Mouse (Mus musculus) heart, adult 18-20 months (tissue): ENCODE data around the gene Leprot. TPM values are rescaled to one million over a fixed set of nuclear protein-coding genes. Genes with fewer than 3 reads are reported as not detected.
A peak's percentile ranks its signal among the peaks of the same experiment; 100 is the strongest.

Source experiments
- DNase-seq, 2 experiments: peaks; one replicate each; pipeline ENCODE4 v3.0.0; 2021 to 2022; ENCODE audit warnings: mixed read lengths in 1 of 2
- total RNA-seq, 2 experiments: library from RNA; stranded (reverse); gene quantifications; 2 replicates each; pipeline ENCODE4 v1.2.3; 2021

Leprot gene
- total RNA-seq, 2 experiments from 2014 or later: 22.3 to 27.5 TPM

DNA sequence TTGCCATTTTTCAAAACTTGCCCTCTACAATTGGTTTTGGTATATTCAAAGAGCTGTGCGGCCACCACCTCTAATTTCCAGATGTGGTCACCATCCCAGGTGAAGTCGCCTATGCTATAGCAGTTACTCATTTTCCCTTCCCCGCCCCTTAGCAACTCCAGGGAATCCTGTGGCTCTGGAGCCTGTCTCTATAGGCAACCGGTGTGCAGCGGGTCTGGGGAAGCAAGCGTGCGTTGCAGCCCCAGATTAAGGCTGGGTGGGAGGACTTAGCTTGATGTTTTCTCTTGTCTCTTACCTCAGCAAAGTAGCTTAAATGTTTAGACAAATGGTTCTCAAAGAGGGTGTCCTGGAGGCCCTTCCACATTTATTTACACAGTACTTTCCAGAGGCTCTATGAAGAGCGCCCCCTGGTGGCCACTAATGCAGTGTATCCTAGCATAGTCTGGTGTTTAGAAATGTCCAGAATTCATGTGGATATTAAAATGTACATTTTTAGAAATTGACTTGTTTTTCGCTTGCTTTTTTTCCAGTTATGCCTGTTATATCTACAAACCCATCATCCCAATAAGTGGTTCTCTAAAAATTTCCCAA, 16.7 kb downstream of the Leprot start:
- DNase-seq: peak in 1 of 2 experiments; percentile 77

DNA sequence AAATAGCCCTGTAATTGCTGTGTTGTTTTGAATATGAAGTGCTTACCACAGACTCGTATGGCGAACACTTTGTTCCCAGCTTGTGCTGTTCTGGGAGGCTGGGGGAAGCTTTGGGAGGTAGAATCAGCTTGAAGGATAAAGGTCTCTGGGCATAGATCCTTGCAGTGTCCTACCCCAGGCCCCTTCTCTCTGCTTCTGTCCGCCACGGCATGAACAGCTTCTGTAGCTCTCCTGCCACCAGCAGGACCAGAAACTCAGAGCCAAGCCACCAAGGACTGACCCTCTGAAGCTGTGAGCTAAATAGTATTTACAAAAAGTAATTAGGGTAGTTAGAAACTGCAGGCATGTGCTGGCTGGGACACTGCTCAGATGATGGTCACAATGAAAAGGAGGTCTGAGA, 17.2 kb downstream of the Leprot start:
- no peak for DNase-seq

DNA sequence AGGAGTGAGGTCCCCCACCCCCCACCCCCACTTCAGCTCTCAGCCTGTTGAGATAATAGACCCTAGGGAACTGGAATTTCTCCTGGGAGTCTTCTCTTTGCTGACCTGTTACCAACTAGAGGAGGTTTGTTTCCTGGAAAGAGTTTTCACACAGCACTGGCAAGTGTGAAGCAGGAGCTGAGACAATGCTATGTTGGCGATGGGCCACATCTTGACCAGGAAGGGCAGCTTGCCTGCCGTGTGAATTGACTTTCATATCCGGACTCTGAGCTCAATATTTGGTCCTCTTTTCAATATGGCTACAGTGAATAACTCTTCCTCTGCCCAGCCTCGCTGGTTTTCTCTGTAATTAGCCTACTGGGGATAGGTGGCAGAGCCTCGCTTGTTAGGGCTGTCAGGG, 21.6 kb downstream of the Leprot start:
- DNase-seq: no peak

DNA sequence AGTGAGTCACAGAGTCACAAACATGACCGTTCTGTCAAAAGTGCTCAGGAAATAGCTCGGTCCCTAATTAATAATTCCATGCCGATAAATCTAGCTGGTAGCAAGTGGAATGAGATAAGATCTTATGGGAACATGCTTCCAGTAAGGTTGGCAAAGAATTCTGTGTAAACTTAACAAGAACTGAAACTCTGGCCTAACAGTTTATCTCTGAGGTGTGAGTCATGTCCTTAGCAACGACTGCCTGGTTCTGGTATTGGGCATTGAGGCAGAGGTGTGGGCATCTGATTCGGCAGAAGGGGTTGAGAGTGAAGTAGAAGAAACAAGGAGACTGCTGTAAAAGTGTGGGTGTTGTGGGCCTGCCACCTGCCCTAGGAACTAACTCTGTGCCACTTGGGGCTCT, 22.3 kb downstream of the Leprot start:
- no peak for DNase-seq

DNA sequence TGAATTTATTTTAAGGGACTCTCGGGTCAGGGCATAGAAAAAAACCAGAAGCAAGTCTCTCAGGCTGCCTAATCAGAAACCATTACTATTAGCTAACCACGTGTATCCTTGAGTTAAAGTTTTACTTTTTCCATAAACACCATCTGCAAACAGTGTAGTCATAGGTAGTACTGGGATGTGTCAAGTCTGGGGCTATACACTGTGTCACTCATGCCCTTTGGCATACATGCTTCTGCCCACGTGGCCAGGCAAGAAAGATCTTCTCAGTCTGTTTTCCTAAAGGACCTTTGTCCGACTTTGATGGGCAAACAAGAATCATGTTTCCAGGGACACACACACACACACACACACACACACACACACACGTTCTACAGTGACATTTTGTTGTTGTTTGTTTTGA, 27.3 kb downstream of the Leprot start:
- DNase-seq: no peak

DNA sequence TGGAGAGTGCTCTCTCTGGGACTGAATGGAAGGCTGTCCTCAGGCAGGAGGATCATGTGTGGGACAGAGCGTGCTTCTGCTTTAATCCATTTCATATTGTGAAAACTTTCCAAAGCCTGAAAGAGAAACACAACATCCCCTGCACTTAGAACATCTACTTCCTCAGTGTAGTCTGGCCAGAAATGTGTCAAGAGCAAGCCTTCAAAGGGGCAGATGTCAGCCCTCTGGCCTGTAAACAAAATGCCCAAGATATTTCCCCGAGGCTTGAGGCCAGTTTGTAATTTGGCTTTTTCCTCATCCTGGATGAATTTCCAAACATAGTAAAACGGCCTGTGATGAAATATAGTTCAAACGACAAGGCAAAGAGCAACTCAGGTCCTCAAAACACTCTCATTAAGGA, 28.2 kb downstream of the Leprot start:
- peak; percentile 64 to 78 for DNase-seq

DNA sequence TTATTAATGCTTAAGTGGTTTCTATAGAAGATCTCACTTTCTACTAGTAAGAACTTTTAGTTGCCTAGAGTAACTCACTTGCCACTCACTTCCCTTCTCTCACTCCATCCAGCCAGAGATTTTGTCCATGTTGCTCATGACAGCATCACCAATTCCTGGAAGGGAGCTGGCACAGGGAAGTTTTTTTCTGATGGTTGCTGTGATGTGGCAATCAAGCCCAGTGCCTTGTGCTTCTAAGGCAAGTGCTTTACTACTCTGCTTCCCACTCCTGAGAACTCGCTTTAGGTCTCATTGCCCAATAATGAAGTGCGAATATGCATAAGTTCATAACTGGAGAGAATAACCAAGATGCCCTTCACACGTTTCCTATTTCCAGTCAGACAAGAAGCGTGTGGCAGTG, 35.1 kb downstream of the Leprot start:
- DNase-seq: no peak

DNA sequence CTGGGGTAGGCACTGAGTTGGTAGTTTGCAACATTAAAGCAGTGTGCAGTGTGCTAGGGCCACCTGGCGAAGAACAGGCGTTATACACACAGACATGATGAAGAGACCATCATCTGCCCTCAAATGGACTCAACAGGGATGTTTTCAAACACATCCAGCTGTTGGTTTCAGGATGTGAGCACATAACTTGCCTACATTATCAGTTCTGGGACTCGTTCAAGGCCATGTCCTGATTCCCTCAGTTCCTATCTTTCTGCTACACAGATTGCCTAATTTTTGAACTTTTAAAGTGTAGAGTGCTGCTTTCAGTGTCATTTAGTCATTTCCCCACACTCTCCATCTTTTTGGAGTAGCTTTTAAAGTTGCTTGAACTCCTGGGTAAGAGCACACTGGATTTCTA, 35.6 kb downstream of the Leprot start:
- DNase-seq: peak; percentile 35 to 58

DNA sequence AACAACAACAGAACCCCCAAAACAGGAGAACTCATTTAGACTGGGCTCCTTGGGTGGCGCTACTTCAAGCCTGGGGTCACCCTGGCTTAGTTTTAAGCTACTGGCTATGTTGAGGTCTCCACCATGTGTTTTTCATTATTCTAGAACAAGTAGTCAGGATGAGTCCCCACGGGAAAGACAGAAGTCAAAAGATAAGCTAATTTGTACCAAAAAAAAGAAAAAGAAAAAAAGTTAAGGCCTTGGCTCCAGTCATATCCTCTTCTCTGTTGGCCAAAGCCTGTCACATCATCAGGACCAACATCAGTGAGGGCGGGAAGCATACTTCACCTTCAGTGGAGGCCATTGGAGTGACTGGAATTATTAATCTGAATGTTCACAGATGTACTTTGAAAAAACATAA, 37.3 kb downstream of the Leprot start:
- DNase-seq: peak; percentile 25 to 40

DNA sequence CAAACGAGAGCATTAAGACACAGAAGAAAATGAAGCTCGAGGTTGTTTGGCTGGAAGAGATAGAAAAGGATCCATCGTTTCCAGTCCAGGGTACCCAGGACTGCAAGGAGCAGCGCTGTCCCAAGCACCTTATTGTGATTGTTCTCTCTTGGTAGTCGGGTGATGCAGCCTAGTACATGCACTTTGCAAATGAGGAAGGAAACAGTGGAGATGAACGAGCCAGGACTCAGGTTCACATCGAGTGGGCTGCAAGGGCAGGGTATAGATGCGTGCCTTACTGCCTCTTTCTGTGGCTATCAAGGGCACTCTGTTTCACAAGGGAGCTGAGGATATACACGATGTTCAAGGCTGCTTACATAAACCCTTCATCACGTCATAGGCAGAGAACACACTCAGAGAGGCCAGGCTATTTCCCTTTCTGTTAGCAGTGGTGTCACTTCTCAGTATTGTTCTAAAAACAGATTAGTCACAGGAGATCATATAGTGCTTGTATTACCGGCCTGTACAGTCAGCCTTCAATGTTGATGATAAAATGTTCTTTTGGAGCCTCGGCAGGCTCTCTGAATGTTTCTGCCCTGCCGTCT, 38.8 kb downstream of the Leprot start:
- no peak for DNase-seq

DNA sequence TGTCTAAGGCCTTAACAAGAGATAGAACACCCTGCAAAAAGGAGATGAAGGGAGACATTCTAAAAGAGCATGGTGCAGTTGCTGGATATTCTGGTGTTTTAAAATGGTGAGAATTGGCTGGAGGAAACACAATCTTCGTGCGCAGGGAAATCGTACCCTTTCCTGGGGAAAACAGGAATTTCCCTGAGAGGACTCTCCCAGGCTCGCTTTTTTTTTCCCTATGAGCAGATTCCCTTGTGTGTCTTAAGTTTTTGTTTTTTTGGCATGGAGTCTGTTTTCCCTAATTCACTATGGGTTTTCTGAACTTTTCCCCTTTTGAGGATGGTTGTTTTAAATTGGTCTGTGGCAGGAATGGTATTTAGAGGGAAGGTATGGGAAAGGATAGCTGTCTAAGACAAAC, 41.7 kb downstream of the Leprot start:
- no peak for DNase-seq

DNA sequence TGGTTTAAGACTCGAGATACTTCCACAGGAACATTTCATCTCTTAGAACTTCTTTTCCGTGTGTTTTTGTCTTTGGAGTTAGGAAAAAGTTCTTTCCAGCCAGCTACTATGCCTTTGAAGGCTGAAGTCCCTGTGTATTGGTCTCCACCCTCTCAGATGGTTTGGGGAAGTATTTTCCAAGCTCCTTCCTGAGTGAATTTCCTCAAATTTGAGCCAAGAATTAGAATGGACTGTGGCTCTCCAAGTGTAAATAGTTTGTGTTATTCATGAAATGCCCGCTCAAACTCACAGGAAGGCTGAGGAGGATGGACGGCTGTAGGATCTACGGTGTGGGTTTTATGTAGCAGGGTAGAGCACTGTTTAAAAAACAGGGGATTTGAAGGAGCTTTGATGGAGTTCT, 42.1 kb downstream of the Leprot start:
- DNase-seq: peak; percentile 28 to 36

DNA sequence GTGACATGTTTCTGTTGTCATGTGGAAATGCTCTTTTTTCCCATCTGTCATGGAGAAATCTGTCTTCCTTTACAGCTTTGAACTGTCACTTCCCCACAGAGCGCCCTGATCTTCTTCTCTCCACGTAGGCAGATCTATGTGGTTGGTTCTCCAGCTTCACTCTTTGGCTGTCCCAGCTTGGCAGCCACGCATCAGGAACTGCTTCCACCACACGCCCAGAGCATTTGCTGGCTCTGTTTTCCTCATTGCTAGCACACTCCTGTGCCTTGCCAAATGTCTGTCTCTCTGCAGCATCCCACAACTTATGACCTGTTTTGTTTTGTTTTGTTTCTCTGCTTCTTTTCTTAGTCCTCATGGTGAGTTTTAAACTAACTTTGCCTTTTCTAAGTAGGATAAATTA, 45.4 kb downstream of the Leprot start:
- DNase-seq: peak; percentile 30 to 59

DNA sequence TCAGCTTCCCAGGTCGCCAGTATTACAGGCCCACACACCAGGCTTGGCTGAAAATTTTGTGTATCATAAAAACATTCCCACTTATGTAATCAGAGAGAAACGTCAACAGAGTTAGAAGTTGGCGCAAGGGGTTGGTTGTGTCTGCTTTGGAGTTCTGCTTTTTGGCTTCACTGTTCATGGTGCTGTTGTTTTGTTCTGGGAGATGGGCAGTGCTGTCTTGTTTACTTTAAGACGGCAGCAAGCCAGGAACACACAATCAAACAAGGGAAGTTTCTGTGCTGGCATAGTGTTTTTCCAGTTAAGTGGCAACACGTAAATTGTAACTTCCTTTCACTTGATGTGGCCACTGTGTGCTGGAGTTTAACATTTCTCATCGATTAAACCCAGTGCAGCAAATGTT, 47.0 kb downstream of the Leprot start:
- DNase-seq: no peak

DNA sequence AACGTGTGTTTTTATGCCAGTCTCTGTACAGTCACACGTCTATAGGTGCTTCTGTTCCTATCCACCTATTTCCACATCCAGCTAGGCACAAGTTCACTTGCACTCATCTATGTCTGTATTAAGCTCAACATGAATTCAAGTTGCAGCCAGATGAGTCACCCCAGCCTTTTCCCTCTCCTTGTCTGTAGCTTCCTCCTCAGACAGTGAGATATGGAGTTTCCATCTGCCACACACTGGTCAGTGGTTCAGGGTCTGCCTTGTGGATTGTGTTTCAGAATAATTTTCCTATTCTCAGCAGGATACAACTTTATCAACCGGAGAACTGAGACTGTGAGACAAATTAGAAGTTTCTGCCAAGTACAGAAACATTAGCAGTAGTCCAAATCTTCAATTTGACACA, 49.7 kb downstream of the Leprot start:
- no peak for DNase-seq

DNA sequence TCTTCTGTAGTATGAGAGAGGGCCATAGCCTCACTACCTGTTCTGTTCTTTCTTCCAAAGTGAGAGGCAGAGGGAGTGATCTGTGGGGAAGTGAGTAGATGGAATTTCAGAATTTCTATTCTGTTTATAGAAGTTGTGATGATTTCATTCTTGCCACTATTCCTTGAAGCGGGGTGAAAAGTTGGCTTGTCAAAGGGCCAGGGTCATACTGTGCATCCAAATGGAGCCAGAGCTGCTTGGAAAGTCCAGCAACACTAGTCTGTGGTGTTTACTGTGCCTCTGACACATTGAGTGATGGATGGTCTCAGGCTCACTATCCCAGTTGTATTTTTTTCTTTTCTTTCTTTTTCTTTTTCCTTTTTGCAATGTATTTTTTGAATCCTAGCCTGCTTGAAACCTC, 51.9 kb downstream of the Leprot start:
- DNase-seq: peak in 1 of 2 experiments; percentile 20

DNA sequence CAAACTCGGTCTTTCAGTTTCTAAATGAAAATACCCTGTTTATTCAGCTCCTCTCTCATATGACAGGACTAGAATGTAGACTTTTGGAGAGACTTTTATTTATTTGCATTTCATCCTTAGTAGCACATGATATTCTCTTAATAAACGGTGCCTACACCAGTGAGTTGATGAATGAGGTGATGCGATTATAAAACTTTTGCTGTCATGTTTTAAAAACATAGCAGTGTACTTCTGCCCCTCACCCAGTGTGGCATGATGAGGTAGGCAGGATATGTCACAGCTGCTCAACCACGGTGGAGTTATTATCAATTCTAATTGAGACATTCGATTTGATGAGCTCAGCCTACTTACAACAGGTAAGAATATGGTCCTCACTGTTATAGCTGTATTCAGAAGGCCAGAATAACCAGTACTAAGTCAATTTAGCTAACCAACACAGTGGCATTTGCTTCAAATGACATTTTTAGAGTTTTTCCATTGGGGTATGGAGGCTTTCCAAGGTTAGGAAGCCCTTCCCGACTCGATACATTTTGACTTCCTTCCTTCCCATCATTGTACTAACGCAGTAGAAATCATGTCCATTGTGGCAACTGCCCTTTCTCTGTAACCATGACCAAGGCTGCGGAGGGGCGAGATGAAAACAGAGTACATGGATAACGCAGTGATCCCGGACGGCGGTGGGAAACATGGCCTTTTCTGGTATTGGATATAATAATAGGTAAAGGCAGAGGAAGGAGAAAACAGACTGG, 53.5 kb downstream of the Leprot start:
- DNase-seq: no peak

DNA sequence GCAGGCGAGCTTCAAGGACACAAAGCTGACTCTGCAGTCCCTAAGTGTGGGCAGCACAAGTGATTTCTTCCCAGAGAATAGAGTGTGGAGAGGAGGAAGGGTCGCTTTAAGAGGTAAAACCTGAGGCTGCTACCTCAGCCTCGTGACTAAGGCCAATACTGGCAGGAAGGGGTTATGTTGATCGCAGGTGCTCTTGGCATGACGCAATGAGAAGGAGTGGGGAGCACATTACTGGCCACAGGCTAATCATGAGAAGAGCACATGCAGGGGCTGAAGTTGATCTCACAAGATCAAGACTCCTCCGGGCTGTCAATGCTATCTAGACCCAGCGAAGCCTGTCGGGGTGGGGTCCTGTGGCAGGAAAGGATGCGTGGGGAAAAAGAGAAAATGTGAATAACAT, 57.8 kb downstream of the Leprot start:
- no peak for DNase-seq

DNA sequence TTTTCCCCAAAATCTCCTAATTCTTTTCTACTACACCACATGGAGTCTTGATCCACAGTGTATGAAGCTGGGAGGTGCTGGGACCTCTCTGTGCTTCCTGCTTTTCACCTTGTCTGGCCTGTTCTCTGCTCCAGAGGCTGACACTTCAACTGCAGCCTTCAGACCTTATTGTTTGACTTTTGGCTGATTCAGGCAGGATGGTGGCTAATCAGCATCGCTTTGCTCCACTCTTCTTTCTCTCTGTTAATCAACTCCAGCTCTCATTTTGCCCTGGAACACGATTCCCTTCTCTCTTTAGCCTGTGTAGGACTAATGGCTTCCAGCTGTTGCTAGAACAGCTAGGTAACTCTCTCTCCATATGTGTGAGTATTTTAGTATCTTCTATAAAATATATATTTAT, 59.7 kb downstream of the Leprot start:
- no peak for DNase-seq

DNA sequence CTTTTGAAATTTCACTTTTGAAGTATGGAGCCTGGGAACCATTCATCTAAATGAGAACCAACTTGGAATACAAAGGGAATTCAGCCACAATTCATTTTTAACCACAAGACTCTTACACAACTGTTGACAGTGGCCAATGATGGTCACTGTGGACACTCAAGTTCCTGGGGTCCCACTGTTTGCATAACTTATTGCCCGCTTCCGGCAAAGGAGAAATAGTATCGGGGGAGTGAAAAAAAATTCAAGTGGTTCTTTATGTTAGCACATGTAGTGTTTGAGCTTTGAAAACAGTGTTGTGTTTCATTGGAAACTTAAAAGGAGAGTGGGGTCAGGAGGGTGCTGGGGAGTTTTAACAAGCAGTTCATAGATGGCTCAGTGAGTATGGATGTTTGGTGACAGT, 60.4 kb downstream of the Leprot start:
- no peak for DNase-seq
